Mouse (Mus musculus) ES-E14 (cell line): ENCODE measurements around the gene Etv1.

Experiments used
- CHD2 ChIP-seq: IDR thresholded peaks from 2 replicates; pipeline ENCODE4 v1.6.1; 2014; ENCODE audit warnings: mild to moderate bottlenecking, low read depth, low read length, inconsistent platforms
- HCFC1 ChIP-seq: IDR thresholded peaks from 2 replicates; pipeline ENCODE4 v1.6.1; 2012; ENCODE audit warnings: low read length, inconsistent platforms, borderline replicate concordance; ENCODE audit not compliant: insufficient read depth
- MAFK ChIP-seq: IDR thresholded peaks from 2 replicates; pipeline ENCODE4 v1.6.1; 2014; ENCODE audit warnings: mild to moderate bottlenecking, low read depth, low read length, inconsistent platforms; ENCODE audit not compliant: insufficient read depth
- ZC3H11A ChIP-seq: IDR thresholded peaks from 2 replicates; pipeline ENCODE4 v1.6.1; 2012; ENCODE audit warnings: low read depth, mild to moderate bottlenecking, inconsistent platforms, low read length, borderline replicate concordance
- ZNF384 ChIP-seq: IDR thresholded peaks from 2 replicates; pipeline ENCODE4 v1.6.1; 2012; ENCODE audit warnings: low read depth, low read length, inconsistent platforms

- no peak for TF ChIP-seq MAFK
- no peak for TF ChIP-seq HCFC1
- TF ChIP-seq ZNF384 = no peak
- TF ChIP-seq CHD2 = no peak
- no peak for TF ChIP-seq ZC3H11A
Observed at GRCm38 (mm10) chr12:38908947-38909346, 129.8 kb downstream of the Etv1 start.
